In the genomic region with DNA sequence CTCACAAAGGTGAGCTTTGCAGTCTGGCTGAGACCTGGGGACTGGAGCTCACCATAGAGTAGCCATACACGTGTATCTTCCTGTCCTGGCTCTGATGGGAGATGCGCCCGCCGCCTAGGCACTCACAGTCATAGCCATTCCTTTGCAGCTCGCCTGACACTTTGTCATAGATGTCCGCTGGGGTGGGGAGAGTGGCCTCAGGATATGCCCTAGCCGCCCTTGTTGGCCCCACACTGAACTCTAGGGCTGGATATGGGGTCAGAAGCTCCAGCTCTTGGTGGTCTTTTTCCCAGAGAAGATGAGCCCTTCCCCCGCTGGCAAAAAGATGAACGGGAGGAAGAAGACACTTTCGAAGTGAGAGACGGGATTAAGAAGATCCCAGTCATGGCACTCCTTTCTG, we compare ENCODE assay signal across 8 mouse cellular contexts. TPM values are rescaled to one million over a fixed set of nuclear protein-coding genes. Genes with fewer than 3 reads are reported as not detected.
DNase-seq lines count a peak whose midpoint lies in the region; ATAC-seq and TF ChIP-seq lines count a peak whose summit lies in the region.

No protein-coding gene starts in this region.

- H3K27ac ChIP-seq in bone marrow macrophage, adult 2 months (ENCODE audit: insufficient read depth, low read depth, low read length): no peak overlapping the region
- peak overlapping the region; percentile 93; the same call in 1 of the 2 replicates for H3K27ac ChIP-seq in forebrain, embryonic 16.5 days (ENCODE audit: low read length)
- H3K27ac ChIP-seq in midbrain, embryonic 10.5 days (replicated peaks): peak overlapping the region; percentile 90

- peaks cover 13% of the 10 kb centered on the region for H3K4me1 ChIP-seq in bone marrow macrophage, adult 2 months (ENCODE audit: control insufficient read depth, insufficient read depth, low read length)
- H3K4me1 ChIP-seq in forebrain, embryonic 16.5 days (replicated peaks; ENCODE audit: control insufficient read depth, insufficient read depth, low read length): peaks cover 39% of the 10 kb centered on the region
- H3K4me1 ChIP-seq in midbrain, embryonic 10.5 days: peaks cover 58% of the 10 kb centered on the region

- ATAC-seq in forebrain, embryonic 16.5 days: no peak
- ATAC-seq in monocyte, adult 5-6 weeks (replicated peaks; ENCODE audit: insufficient number of reproducible peaks, low FRiP score, low TSS enrichment, poor library complexity, severe bottlenecking): no peak
- no peak for ATAC-seq in granulocyte monocyte progenitor cell, adult 5-6 weeks (replicated peaks; ENCODE audit: poor library complexity, severe bottlenecking)

- TF ChIP-seq CTCF in bone marrow macrophage, adult 2 months (IDR thresholded peaks at IDR 0.05; ENCODE audit: low read depth, low read length): no peak

- DNase-seq in kidney, postnatal 10 days: peak; percentile 39
- no peak for DNase-seq in kidney, postnatal 25 days
- DNase-seq in midbrain, embryonic 10.5 days (ENCODE audit: low spot score): no peak
- DNase-seq in ovary, postnatal 14 days (ENCODE audit: low spot score): no peak

- peak overlapping the region; percentile 87 for H3K4me2 ChIP-seq in forebrain, embryonic 16.5 days (ENCODE audit: low read length)

- no peak for TF ChIP-seq POLR2A in bone marrow macrophage, adult 2 months (IDR thresholded peaks at IDR 0.05; ENCODE audit: borderline replicate concordance, low read depth, low read length)

- H3K36me3 ChIP-seq in forebrain, embryonic 16.5 days (ENCODE audit: control insufficient read depth, insufficient read depth): peaks cover 4% of the 10 kb centered on the region
- peaks cover 43% of the 10 kb centered on the region for H3K36me3 ChIP-seq in midbrain, embryonic 10.5 days

- H3K9me3 ChIP-seq in forebrain, embryonic 16.5 days (ENCODE audit: control insufficient read depth, low read length): no peaks in the 10 kb centered on the region
- H3K9me3 ChIP-seq in midbrain, embryonic 10.5 days (replicated peaks): no peaks in the 10 kb centered on the region

- H3K9ac ChIP-seq in forebrain, embryonic 16.5 days (replicated peaks; ENCODE audit: low read depth, low read length): peak overlapping the region; percentile 73

- WGBS in forebrain, embryonic 16.5 days: 21% methylated on average over 11 of the region's 11 CpGs
- 21% methylated on average over 11 of the region's 11 CpGs for WGBS in midbrain, embryonic 10.5 days

- H3K27me3 ChIP-seq in forebrain, embryonic 16.5 days (replicated peaks; ENCODE audit: control insufficient read depth, insufficient read depth, low read length): peaks cover 33% of the 10 kb centered on the region
- H3K27me3 ChIP-seq in midbrain, embryonic 10.5 days (ENCODE audit: low read depth, poor library complexity, severe bottlenecking): peaks cover 39% of the 10 kb centered on the region

- H3K4me3 ChIP-seq in bone marrow macrophage, adult 2 months (ENCODE audit: insufficient read depth, low read length): peak overlapping the region; percentile 62
- peak overlapping the region; percentile 67 for H3K4me3 ChIP-seq in forebrain, embryonic 16.5 days (replicated peaks; ENCODE audit: low read length)
- H3K4me3 ChIP-seq in midbrain, embryonic 10.5 days: peak overlapping the region; percentile 75

RNA-seq across cellular contexts. Expression of a gene that starts 0.5 kb away (rescaled TPM):
- polyA plus RNA-seq in bone marrow macrophage, adult 2 months (2012; ENCODE audit: insufficient read depth, insufficient read length, missing spikeins): 0.60 and 1.3 TPM in 2 replicates
- polyA plus RNA-seq in forebrain, embryonic 16.5 days (2015; fragmentation: Nextera tagmentation; extraction: Ambion mirVana): 1.0 and 2.8 TPM in 2 replicates
- 6.7 and 7.8 TPM in 2 replicates for polyA plus RNA-seq in midbrain, embryonic 10.5 days (2016; fragmentation: Nextera tagmentation; extraction: Ambion mirVana)
- 2.8 to 6.2 TPM in 2 of 3 replicates, not detected in the other for total RNA-seq in monocyte, adult 5-6 weeks (2017)
- total RNA-seq in granulocyte monocyte progenitor cell, adult 5-6 weeks (2014; fragmentation: Nextera tagmentation): 1.5 and 3.4 TPM in 2 replicates
- 1.2 and 66.7 TPM in 2 replicates for total RNA-seq in granulocyte monocyte progenitor cell, adult 5-6 weeks (2017)

RNA-seq across cellular contexts. Expression of a gene that starts 0.9 kb away (rescaled TPM):
- polyA plus RNA-seq in bone marrow macrophage, adult 2 months (2012; ENCODE audit: insufficient read depth, insufficient read length, missing spikeins): 20.0 and 23.0 TPM in 2 replicates
- polyA plus RNA-seq in forebrain, embryonic 16.5 days (2015; fragmentation: Nextera tagmentation; extraction: Ambion mirVana): 141 and 145 TPM in 2 replicates
- 159 and 187 TPM in 2 replicates for polyA plus RNA-seq in midbrain, embryonic 10.5 days (2016; fragmentation: Nextera tagmentation; extraction: Ambion mirVana)
- 0.67 to 1.9 TPM (median 1.1 TPM) in 3 replicates for total RNA-seq in monocyte, adult 5-6 weeks (2017)
- total RNA-seq in granulocyte monocyte progenitor cell, adult 5-6 weeks (2014; fragmentation: Nextera tagmentation): 62.5 and 89.4 TPM in 2 replicates
- total RNA-seq in granulocyte monocyte progenitor cell, adult 5-6 weeks (2017): 5.9 and 46.2 TPM in 2 replicates

RNA-seq across cellular contexts. Expression of a gene that starts 7.4 kb away (rescaled TPM):
- polyA plus RNA-seq in bone marrow macrophage, adult 2 months (2012; ENCODE audit: insufficient read depth, insufficient read length, missing spikeins): 0.11 and 0.21 TPM in 2 replicates
- 5.8 and 7.7 TPM in 2 replicates for polyA plus RNA-seq in forebrain, embryonic 16.5 days (2015; fragmentation: Nextera tagmentation; extraction: Ambion mirVana)
- polyA plus RNA-seq in midbrain, embryonic 10.5 days (2016; fragmentation: Nextera tagmentation; extraction: Ambion mirVana): 0.05 and 0.27 TPM in 2 replicates
- total RNA-seq in monocyte, adult 5-6 weeks (2017): 0.10 TPM in 1 of 3 replicates, not detected in the others
- not detected in 2 replicates for total RNA-seq in granulocyte monocyte progenitor cell, adult 5-6 weeks (2014; fragmentation: Nextera tagmentation)
- 0.39 TPM in 1 of 2 replicates, not detected in the other for total RNA-seq in granulocyte monocyte progenitor cell, adult 5-6 weeks (2017)

RNA-seq across cellular contexts. Expression of a gene that starts 16.5 kb away (rescaled TPM):
- polyA plus RNA-seq in bone marrow macrophage, adult 2 months (2012; ENCODE audit: insufficient read depth, insufficient read length, missing spikeins): 142 and 160 TPM in 2 replicates
- polyA plus RNA-seq in forebrain, embryonic 16.5 days (2015; fragmentation: Nextera tagmentation; extraction: Ambion mirVana): 327 and 359 TPM in 2 replicates
- polyA plus RNA-seq in midbrain, embryonic 10.5 days (2016; fragmentation: Nextera tagmentation; extraction: Ambion mirVana): 344 and 364 TPM in 2 replicates
- total RNA-seq in monocyte, adult 5-6 weeks (2017): 80.0 to 121 TPM (median 114 TPM) in 3 replicates
- 134 and 171 TPM in 2 replicates for total RNA-seq in granulocyte monocyte progenitor cell, adult 5-6 weeks (2014; fragmentation: Nextera tagmentation)
- 96.1 and 107 TPM in 2 replicates for total RNA-seq in granulocyte monocyte progenitor cell, adult 5-6 weeks (2017)

RNA-seq across cellular contexts. Expression of a gene that starts 27.4 kb away (rescaled TPM):
- polyA plus RNA-seq in bone marrow macrophage, adult 2 months (2012; ENCODE audit: insufficient read depth, insufficient read length, missing spikeins): 14.8 and 15.5 TPM in 2 replicates
- polyA plus RNA-seq in forebrain, embryonic 16.5 days (2015; fragmentation: Nextera tagmentation; extraction: Ambion mirVana): 26.8 and 29.5 TPM in 2 replicates
- polyA plus RNA-seq in midbrain, embryonic 10.5 days (2016; fragmentation: Nextera tagmentation; extraction: Ambion mirVana): 38.9 and 41.4 TPM in 2 replicates
- total RNA-seq in monocyte, adult 5-6 weeks (2017): 16.6 to 29.4 TPM (median 18.0 TPM) in 3 replicates
- total RNA-seq in granulocyte monocyte progenitor cell, adult 5-6 weeks (2014; fragmentation: Nextera tagmentation): 17.3 and 18.2 TPM in 2 replicates
- total RNA-seq in granulocyte monocyte progenitor cell, adult 5-6 weeks (2017): 13.9 and 15.9 TPM in 2 replicates
